Mouse (Mus musculus) embryonic facial prominence, embryonic 13.5 days (tissue): ENCODE measurements around the gene Dennd4a. TPM values are rescaled to one million over a fixed set of nuclear protein-coding genes. Genes with fewer than 3 reads are reported as not detected.

Experiments
- ATAC-seq: fragments of 200-750 bp; cut with Nextera tagmentation; 2 replicates; pipeline ENCODE4 v1.8.0; 2017; ENCODE audit warnings: low read depth; ENCODE audit not compliant: insufficient number of reproducible peaks, insufficient read depth, low FRiP score, low TSS enrichment
- H3K27ac ChIP-seq: fragments of 300-500 bp; sonication (generic); 2 replicates; pipeline ENCODE4 v1.5.1; 2015; ENCODE audit warnings: moderate library complexity, mild to moderate bottlenecking, inconsistent platforms
- H3K27me3 ChIP-seq: fragments of 300-500 bp; sonication (generic); 2 replicates; pipeline ENCODE4 v1.6.1; 2015; ENCODE audit warnings: mild to moderate bottlenecking, inconsistent platforms
- H3K36me3 ChIP-seq: fragments of 300-500 bp; sonication (generic); 2 replicates; pipeline ENCODE4 v1.6.1; 2015; ENCODE audit warnings: mild to moderate bottlenecking, inconsistent platforms
- H3K4me1 ChIP-seq: fragments of 300-500 bp; sonication (generic); 2 replicates; pipeline ENCODE4 v1.6.1; 2015; ENCODE audit warnings: inconsistent platforms
- H3K4me2 ChIP-seq: fragments of 300-500 bp; sonication (generic); 2 replicates; pipeline ENCODE4 v1.6.1; 2015; ENCODE audit warnings: moderate library complexity, mild to moderate bottlenecking, inconsistent platforms
- H3K4me3 ChIP-seq: fragments of 300-500 bp; sonication (generic); 2 replicates; pipeline ENCODE4 v1.5.1; 2015; ENCODE audit warnings: mild to moderate bottlenecking, inconsistent platforms
- H3K9ac ChIP-seq: fragments of 300-500 bp; sonication (generic); 2 replicates; pipeline ENCODE4 v1.6.1; 2015; ENCODE audit warnings: mild to moderate bottlenecking, inconsistent platforms
- H3K9me3 ChIP-seq: fragments of 300-500 bp; sonication (generic); 2 replicates; pipeline ENCODE4 v1.6.1; 2016; ENCODE audit warnings: inconsistent platforms
- WGBS: fragments of 180-500 bp; shearing (Covaris S2); methylation state at CpG from one replicate; pipeline ENCODE4 v1.1.7; 2015; ENCODE audit warnings: mixed read lengths; 5-methylcytosine and 5-hydroxymethylcytosine counted together
- polyA plus RNA-seq: library from polyadenylated mRNA; unstranded; fragments of >200 nt; fragmentation: Nextera tagmentation; extraction: Ambion mirVana; gene quantifications from 2 replicates; pipeline ENCODE4 v1.2.1, GENCODE M21; 2015

The Dennd4a gene
- polyA plus RNA-seq, 1 experiment from 2014 or later, result 10.8 TPM

GRCm38 (mm10) chr9:64931751-64932610 lies 120.8 kb downstream of the Dennd4a start:
- no peak overlapping the region for H3K27ac ChIP-seq
- H3K4me1 ChIP-seq, result no peaks in the 10 kb centered on the region
- no peaks in the 10 kb centered on the region for H3K27me3 ChIP-seq
- no peak overlapping the region for H3K4me2 ChIP-seq
- H3K9ac ChIP-seq, result no peak overlapping the region; the same call in 1 of the 2 replicates
- WGBS, result 78% methylated on average over 7 of the region's 7 CpGs
- no peak for ATAC-seq
- no peak overlapping the region for H3K4me3 ChIP-seq
- no peaks in the 10 kb centered on the region for H3K36me3 ChIP-seq
- no peaks in the 10 kb centered on the region for H3K9me3 ChIP-seq

- no peaks in the 10 kb centered on the region for H3K27me3 ChIP-seq
- ATAC-seq, result peak; percentile 56; the same call in 1 of the 2 replicates
- 60% methylated on average over 15 of the region's 15 CpGs for WGBS
- no peak overlapping the region for H3K4me3 ChIP-seq
- no peaks in the 10 kb centered on the region for H3K4me1 ChIP-seq
- no peak overlapping the region for H3K9ac ChIP-seq
- H3K4me2 ChIP-seq, result 0 out of 2 replicates have a peak overlapping the region, but pooled peaks have one; percentile 10
- H3K27ac ChIP-seq, result 0 out of 2 replicates have a peak overlapping the region, but pooled peaks have one; percentile 11
- no peaks in the 10 kb centered on the region for H3K36me3 ChIP-seq
- no peaks in the 10 kb centered on the region for H3K9me3 ChIP-seq
These were observed 123.0 kb downstream of the Dennd4a start for GRCm38 (mm10) chr9:64934015-64934754.

- Histone ChIP-seq H3K4me3 (no peak overlapping the region), H3K4me1 (peaks cover 9% of the 10 kb centered on the region; the same call in 1 of the 2 replicates), H3K9ac (no peak overlapping the region), H3K9me3 (no peaks in the 10 kb centered on the region), H3K4me2 (no peak overlapping the region), H3K27me3 (no peaks in the 10 kb centered on the region), H3K27ac (no peak overlapping the region), H3K36me3 (no peaks in the 10 kb centered on the region)
- no peak for ATAC-seq
- 8% methylated on average over 6 of the region's 6 CpGs for WGBS
These were observed 125.4 kb downstream of the Dennd4a start for GRCm38 (mm10) chr9:64936508-64936907.

GRCm38 (mm10) chr9:64937491-64937890 lies 126.4 kb downstream of the Dennd4a start:
- no peaks in the 10 kb centered on the region for H3K36me3 ChIP-seq
- no peak overlapping the region for H3K9ac ChIP-seq
- ATAC-seq, result no peak
- H3K27me3 ChIP-seq, result peaks cover 7% of the 10 kb centered on the region; the same call in 1 of the 2 replicates
- no peak overlapping the region for H3K27ac ChIP-seq
- no peak overlapping the region for H3K4me2 ChIP-seq
- 55% methylated on average over 5 of the region's 5 CpGs for WGBS
- H3K4me3 ChIP-seq, result no peak overlapping the region
- H3K4me1 ChIP-seq, result peaks cover 9% of the 10 kb centered on the region; the same call in 1 of the 2 replicates
- no peaks in the 10 kb centered on the region for H3K9me3 ChIP-seq

- 84% methylated on average over 5 of the region's 5 CpGs for WGBS
- no peak for ATAC-seq
These were observed 127.4 kb downstream of the Dennd4a start for GRCm38 (mm10) chr9:64938535-64938934.

GRCm38 (mm10) chr9:64939281-64939680 lies 128.1 kb downstream of the Dennd4a start:
- Histone ChIP-seq H3K36me3 (no peaks in the 10 kb centered on the region), H3K4me2 (no peak overlapping the region), H3K9me3 (no peaks in the 10 kb centered on the region), H3K27ac (no peak overlapping the region), H3K27me3 (peaks cover 21% of the 10 kb centered on the region), H3K4me1 (peaks cover 12% of the 10 kb centered on the region), H3K9ac (no peak overlapping the region), H3K4me3 (no peak overlapping the region)
- WGBS, result 54% methylated on average over 4 of the region's 4 CpGs
- ATAC-seq, result no peak

More at GRCm38 (mm10) chr9:64938535-64938934, 127.4 kb downstream of the Dennd4a start:
- Histone ChIP-seq H3K4me2 (no peak overlapping the region), H3K9ac (no peak overlapping the region), H3K27ac (no peak overlapping the region), H3K36me3 (no peaks in the 10 kb centered on the region), H3K9me3 (no peaks in the 10 kb centered on the region), H3K4me3 (no peak overlapping the region), H3K4me1 (peaks cover 9% of the 10 kb centered on the region; the same call in 1 of the 2 replicates), H3K27me3 (peaks cover 15% of the 10 kb centered on the region)

- no peak overlapping the region for H3K4me2 ChIP-seq
These were observed 128.7 kb downstream of the Dennd4a start for GRCm38 (mm10) chr9:64939790-64940189.

GRCm38 (mm10) chr9:64940731-64941346 lies 129.7 kb downstream of the Dennd4a start:
- WGBS, result 59% methylated on average over 11 of the region's 11 CpGs
- 0 out of 2 replicates have a peak overlapping the region, but pooled peaks have one; percentile 1 for H3K27ac ChIP-seq
- H3K9me3 ChIP-seq, result no peaks in the 10 kb centered on the region
- no peak overlapping the region for H3K4me2 ChIP-seq
- peaks cover 33% of the 10 kb centered on the region for H3K27me3 ChIP-seq
- H3K4me1 ChIP-seq, result peaks cover 12% of the 10 kb centered on the region
- no peak for ATAC-seq
- H3K36me3 ChIP-seq, result no peaks in the 10 kb centered on the region
- H3K4me3 ChIP-seq, result no peak overlapping the region
- no peak overlapping the region for H3K9ac ChIP-seq

More at GRCm38 (mm10) chr9:64939790-64940189, 128.7 kb downstream of the Dennd4a start:
- H3K4me3 ChIP-seq, result no peak overlapping the region
- H3K9me3 ChIP-seq, result no peaks in the 10 kb centered on the region
- peaks cover 26% of the 10 kb centered on the region for H3K27me3 ChIP-seq
- H3K9ac ChIP-seq, result no peak overlapping the region
- H3K36me3 ChIP-seq, result no peaks in the 10 kb centered on the region
- ATAC-seq, result no peak
- H3K4me1 ChIP-seq, result peaks cover 12% of the 10 kb centered on the region
- no peak overlapping the region for H3K27ac ChIP-seq
- 82% methylated on average over 2 of the region's 2 CpGs for WGBS

GRCm38 (mm10) chr9:64941650-64942049 lies 130.5 kb downstream of the Dennd4a start:
- Histone ChIP-seq H3K9me3 (no peaks in the 10 kb centered on the region), H3K36me3 (no peaks in the 10 kb centered on the region), H3K4me3 (no peak overlapping the region), H3K27me3 (peaks cover 33% of the 10 kb centered on the region), H3K4me1 (peaks cover 12% of the 10 kb centered on the region), H3K4me2 (no peak overlapping the region), H3K27ac (no peak overlapping the region), H3K9ac (no peak overlapping the region)
- no peak for ATAC-seq
- WGBS, result 81% methylated on average over 4 of the region's 4 CpGs

- H3K9me3 ChIP-seq, result no peaks in the 10 kb centered on the region
- H3K4me1 ChIP-seq, result peaks cover 12% of the 10 kb centered on the region
- H3K36me3 ChIP-seq, result no peaks in the 10 kb centered on the region
- H3K4me2 ChIP-seq, result no peak overlapping the region
- H3K27me3 ChIP-seq, result peaks cover 47% of the 10 kb centered on the region
- no peak for ATAC-seq
- no peak overlapping the region for H3K27ac ChIP-seq
- no peak overlapping the region for H3K4me3 ChIP-seq
- 27% methylated on average over 11 of the region's 11 CpGs for WGBS
- no peak overlapping the region for H3K9ac ChIP-seq
These were observed 132.9 kb downstream of the Dennd4a start for GRCm38 (mm10) chr9:64943997-64944396.

GRCm38 (mm10) chr9:64947483-64948095 lies 136.4 kb downstream of the Dennd4a start:
- Histone ChIP-seq H3K4me2 (no peak overlapping the region), H3K27me3 (peaks cover 65% of the 10 kb centered on the region)
- ATAC-seq, result no peak

More at GRCm38 (mm10) chr9:64947483-64948095, 136.4 kb downstream of the Dennd4a start:
- no peak overlapping the region for H3K4me3 ChIP-seq
- no peak overlapping the region for H3K9ac ChIP-seq
- H3K36me3 ChIP-seq, result no peaks in the 10 kb centered on the region
- no peak overlapping the region for H3K27ac ChIP-seq
- WGBS, result 84% methylated on average over 9 of the region's 9 CpGs
- H3K9me3 ChIP-seq, result no peaks in the 10 kb centered on the region
- H3K4me1 ChIP-seq, result peaks cover 14% of the 10 kb centered on the region; the same call in 1 of the 2 replicates
